Mouse (Mus musculus): ENCODE results near the gene Dctn3. TPM values are rescaled to one million over a fixed set of nuclear protein-coding genes. Genes with fewer than 3 reads are reported as not detected.
A peak's percentile ranks its signal among the peaks of the same experiment; 100 is the strongest.
"Not testable (repeated sequence)": the region's sequence is repeated elsewhere in the genome, so short reads cannot be mapped to it uniquely, and the experiment has no call there.

Dctn3 gene
- polyA plus RNA-seq, 1 experiment from 2014 or later: 330 TPM

- H3K9ac ChIP-seq (ENCODE audit: low read length): not testable (repeated sequence)
- peaks cover 28% of the 10 kb centered on the region for H3K4me1 ChIP-seq (ENCODE audit: control insufficient read depth, insufficient read depth, low read length)
Measured at GRCm38 (mm10) chr4:41684131-41684930, 38.6 kb downstream of the Dctn3 start.

GRCm38 (mm10) chr4:41683303-41683702 is 39.7 kb downstream of the Dctn3 start:
- not testable (repeated sequence) for H3K9me3 ChIP-seq (replicated peaks; ENCODE audit: control insufficient read depth, low read length); H3K27me3 ChIP-seq (replicated peaks; ENCODE audit: control insufficient read depth, insufficient read depth, low read length); H3K9ac ChIP-seq (ENCODE audit: low read length); H3K27ac ChIP-seq (ENCODE audit: low read depth, low read length); H3K4me3 ChIP-seq (ENCODE audit: low read depth, low read length); H3K36me3 ChIP-seq (ENCODE audit: control insufficient read depth, insufficient read depth, low read length); DNase-seq (ENCODE audit: low spot score)
- Histone ChIP-seq H3K4me1 (ENCODE audit: control insufficient read depth, insufficient read depth, low read length) (peaks cover 38% of the 10 kb centered on the region), H3K4me2 (ENCODE audit: low read length) (0 out of 2 replicates have a peak overlapping the region, but pooled peaks have one; percentile 32)
- WGBS: under 1% methylated on average over 18 of the region's 27 CpGs
- peak; percentile 38 for ATAC-seq

More at GRCm38 (mm10) chr4:41684131-41684930, 38.6 kb downstream of the Dctn3 start:
- H3K4me2 ChIP-seq (ENCODE audit: low read length): peak overlapping the region; percentile 32
- not testable (repeated sequence) for H3K27me3 ChIP-seq (replicated peaks; ENCODE audit: control insufficient read depth, insufficient read depth, low read length); H3K36me3 ChIP-seq (ENCODE audit: control insufficient read depth, insufficient read depth, low read length); H3K9me3 ChIP-seq (replicated peaks; ENCODE audit: control insufficient read depth, low read length); DNase-seq (ENCODE audit: low spot score); H3K4me3 ChIP-seq (ENCODE audit: low read depth, low read length)
- peak; percentile 35 for ATAC-seq
- H3K27ac ChIP-seq (ENCODE audit: low read depth, low read length): peak overlapping the region; percentile 83
- WGBS: 2% methylated on average over 21 of the region's 27 CpGs

GRCm38 (mm10) chr4:41682789-41683188 is 40.2 kb downstream of the Dctn3 start:
- ATAC-seq: no peak
- Histone ChIP-seq H3K9me3 (replicated peaks; ENCODE audit: control insufficient read depth, low read length) (no peaks in the 10 kb centered on the region), H3K9ac (ENCODE audit: low read length) (peak overlapping the region; percentile 40; the same call in 1 of the 2 replicates), H3K27me3 (replicated peaks; ENCODE audit: control insufficient read depth, insufficient read depth, low read length) (no peaks in the 10 kb centered on the region), H3K4me3 (ENCODE audit: low read depth, low read length) (no peak overlapping the region), H3K4me2 (ENCODE audit: low read length) (peak overlapping the region; percentile 28), H3K27ac (ENCODE audit: low read depth, low read length) (peak overlapping the region; percentile 75), H3K36me3 (ENCODE audit: control insufficient read depth, insufficient read depth, low read length) (0 out of 2 replicates have a peak, but pooled peaks cover 7% of the 10 kb centered on the region), H3K4me1 (ENCODE audit: control insufficient read depth, insufficient read depth, low read length) (peaks cover 43% of the 10 kb centered on the region)
- no peak for DNase-seq (ENCODE audit: low spot score)
- WGBS: 23% methylated on average over 6 of the region's 6 CpGs

- Histone ChIP-seq H3K9me3 (replicated peaks; ENCODE audit: control insufficient read depth, low read length) (no peaks in the 10 kb centered on the region), H3K27me3 (replicated peaks; ENCODE audit: control insufficient read depth, insufficient read depth, low read length) (no peaks in the 10 kb centered on the region), H3K4me1 (ENCODE audit: control insufficient read depth, insufficient read depth, low read length) (peaks cover 51% of the 10 kb centered on the region), H3K4me3 (ENCODE audit: low read depth, low read length) (no peak overlapping the region), H3K9ac (ENCODE audit: low read length) (no peak overlapping the region), H3K36me3 (ENCODE audit: control insufficient read depth, insufficient read depth, low read length) (0 out of 2 replicates have a peak, but pooled peaks cover 7% of the 10 kb centered on the region), H3K27ac (ENCODE audit: low read depth, low read length) (peak overlapping the region; percentile 75), H3K4me2 (ENCODE audit: low read length) (peak overlapping the region; percentile 5; the same call in 1 of the 2 replicates)
- ATAC-seq (peak; percentile 32; the same call in 1 of the 2 replicates), DNase-seq (ENCODE audit: low spot score) (peak; percentile 78)
- 55% methylated on average over 10 of the region's 10 CpGs for WGBS
Measured at GRCm38 (mm10) chr4:41681947-41682346, 41.0 kb downstream of the Dctn3 start.

- peak overlapping the region; percentile 52; the same call in 1 of the 2 replicates for H3K27ac ChIP-seq (ENCODE audit: low read depth, low read length)
- no peak for ATAC-seq
- 0 out of 2 replicates have a peak, but pooled peaks cover 7% of the 10 kb centered on the region for H3K36me3 ChIP-seq (ENCODE audit: control insufficient read depth, insufficient read depth, low read length)
- no peak overlapping the region for H3K4me3 ChIP-seq (ENCODE audit: low read depth, low read length)
- H3K9ac ChIP-seq (ENCODE audit: low read length): no peak overlapping the region
- peak; percentile 71 for DNase-seq (ENCODE audit: low spot score)
- peaks cover 59% of the 10 kb centered on the region for H3K4me1 ChIP-seq (ENCODE audit: control insufficient read depth, insufficient read depth, low read length)
- H3K4me2 ChIP-seq (ENCODE audit: low read length): no peak overlapping the region
- WGBS: 46% methylated on average over 4 of the region's 4 CpGs
- H3K27me3 ChIP-seq (replicated peaks; ENCODE audit: control insufficient read depth, insufficient read depth, low read length): no peaks in the 10 kb centered on the region
- H3K9me3 ChIP-seq (replicated peaks; ENCODE audit: control insufficient read depth, low read length): no peaks in the 10 kb centered on the region
Measured at GRCm38 (mm10) chr4:41681176-41681575, 41.8 kb downstream of the Dctn3 start.

GRCm38 (mm10) chr4:41679291-41679690 is 43.7 kb downstream of the Dctn3 start:
- 0 out of 2 replicates have a peak overlapping the region, but pooled peaks have one; percentile 1 for H3K9ac ChIP-seq (ENCODE audit: low read length)
- ATAC-seq: no peak
- H3K4me2 ChIP-seq (ENCODE audit: low read length): no peak overlapping the region

GRCm38 (mm10) chr4:41678863-41679262 is 44.1 kb downstream of the Dctn3 start:
- Histone ChIP-seq H3K27me3 (replicated peaks; ENCODE audit: control insufficient read depth, insufficient read depth, low read length) (no peaks in the 10 kb centered on the region), H3K4me1 (ENCODE audit: control insufficient read depth, insufficient read depth, low read length) (peaks cover 68% of the 10 kb centered on the region), H3K4me2 (ENCODE audit: low read length) (no peak overlapping the region), H3K4me3 (ENCODE audit: low read depth, low read length) (no peak overlapping the region), H3K9ac (ENCODE audit: low read length) (0 out of 2 replicates have a peak overlapping the region, but pooled peaks have one; percentile 1), H3K27ac (ENCODE audit: low read depth, low read length) (peak overlapping the region; percentile 39; the same call in 1 of the 2 replicates), H3K36me3 (ENCODE audit: control insufficient read depth, insufficient read depth, low read length) (peaks cover 11% of the 10 kb centered on the region; the same call in 1 of the 2 replicates), H3K9me3 (replicated peaks; ENCODE audit: control insufficient read depth, low read length) (no peaks in the 10 kb centered on the region)
- ATAC-seq: no peak
- DNase-seq (ENCODE audit: low spot score): no peak
- WGBS: 72% methylated on average over 6 of the region's 6 CpGs

More at GRCm38 (mm10) chr4:41679291-41679690, 43.7 kb downstream of the Dctn3 start:
- Histone ChIP-seq H3K9me3 (replicated peaks; ENCODE audit: control insufficient read depth, low read length) (no peaks in the 10 kb centered on the region), H3K4me1 (ENCODE audit: control insufficient read depth, insufficient read depth, low read length) (peaks cover 68% of the 10 kb centered on the region), H3K27ac (ENCODE audit: low read depth, low read length) (peak overlapping the region; percentile 39; the same call in 1 of the 2 replicates), H3K27me3 (replicated peaks; ENCODE audit: control insufficient read depth, insufficient read depth, low read length) (no peaks in the 10 kb centered on the region), H3K36me3 (ENCODE audit: control insufficient read depth, insufficient read depth, low read length) (peaks cover 11% of the 10 kb centered on the region; the same call in 1 of the 2 replicates), H3K4me3 (ENCODE audit: low read depth, low read length) (no peak overlapping the region)
- 33% methylated on average over 1 of the region's 2 CpGs for WGBS
- DNase-seq (ENCODE audit: low spot score): no peak

- H3K27ac ChIP-seq (ENCODE audit: low read depth, low read length): peak overlapping the region; percentile 70; the same call in 1 of the 2 replicates
- H3K4me1 ChIP-seq (ENCODE audit: control insufficient read depth, insufficient read depth, low read length): peaks cover 73% of the 10 kb centered on the region
- no peak overlapping the region for H3K4me3 ChIP-seq (ENCODE audit: low read depth, low read length)
- H3K36me3 ChIP-seq (ENCODE audit: control insufficient read depth, insufficient read depth, low read length): peaks cover 11% of the 10 kb centered on the region; the same call in 1 of the 2 replicates
- H3K27me3 ChIP-seq (replicated peaks; ENCODE audit: control insufficient read depth, insufficient read depth, low read length): no peaks in the 10 kb centered on the region
- peak; percentile 63 for ATAC-seq
- H3K4me2 ChIP-seq (ENCODE audit: low read length): peak overlapping the region; percentile 14; the same call in 1 of the 2 replicates
- no peaks in the 10 kb centered on the region for H3K9me3 ChIP-seq (replicated peaks; ENCODE audit: control insufficient read depth, low read length)
- peak overlapping the region; percentile 47 for H3K9ac ChIP-seq (ENCODE audit: low read length)
- peak; percentile 85 for DNase-seq (ENCODE audit: low spot score)
- 30% methylated on average over 13 of the region's 13 CpGs for WGBS
Measured at GRCm38 (mm10) chr4:41677006-41677629, 45.9 kb downstream of the Dctn3 start.

Measured in forebrain, embryonic 14.5 days (tissue).